Mouse (Mus musculus): ENCODE measurements around the gene Plxnb1.

DNA sequence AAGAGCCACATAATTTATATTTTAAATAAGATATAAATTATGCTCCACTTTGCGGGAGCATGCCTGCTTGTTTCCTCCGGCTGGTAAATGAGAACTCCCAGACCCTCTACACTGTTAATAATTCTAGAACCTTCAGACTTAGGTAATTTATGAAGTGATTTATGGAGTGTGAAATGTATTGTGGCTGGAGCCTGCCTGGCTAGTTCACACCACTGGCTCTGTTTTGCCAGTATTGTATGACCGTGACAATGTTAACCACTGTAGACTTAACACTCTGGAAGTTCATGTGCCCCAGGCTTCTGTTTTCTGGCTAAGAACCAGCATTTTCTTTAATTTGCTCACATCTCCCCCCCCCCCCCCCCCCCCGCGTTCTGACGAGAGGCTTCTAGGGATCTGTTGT is 12.2 kb downstream of the Plxnb1 start:
- no peak for TF ChIP-seq POLR2A (IDR thresholded peaks at IDR 0.05; ENCODE audit: extremely low read depth, insufficient read depth, low read length)
- TF ChIP-seq CTCF (IDR thresholded peaks at IDR 0.05; ENCODE audit: extremely low read depth, insufficient read depth, low read length), result no peak

Data from cortical plate, adult 2 months (tissue).